Mouse (Mus musculus): ENCODE data around the gene Mttp. TPM values are rescaled to one million over a fixed set of nuclear protein-coding genes. Genes with fewer than 3 reads are reported as not detected.

The Mttp gene
- polyA plus RNA-seq, 1 experiment, result 6.2 TPM

DNA sequence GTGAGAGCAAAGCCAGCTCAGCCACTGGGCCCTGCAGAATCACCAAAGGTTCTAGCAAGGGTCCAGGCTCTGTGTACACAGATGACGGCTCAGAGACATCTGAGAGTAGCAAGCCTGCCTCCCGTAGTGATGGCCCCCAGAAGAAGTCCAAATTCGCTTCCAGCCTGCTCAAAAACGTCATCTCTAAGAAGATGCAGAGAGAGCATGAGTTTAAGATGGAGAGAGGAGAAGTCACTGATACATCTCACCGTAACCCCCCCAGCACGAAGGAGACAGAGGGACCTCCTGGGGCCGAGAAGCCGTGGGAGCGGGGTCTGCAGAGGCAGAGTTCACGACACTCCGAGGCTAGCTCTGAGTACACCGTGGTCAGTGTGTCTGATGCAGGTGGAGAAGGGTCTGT, 77.5 kb downstream of the Mttp start, which contains the start of gene Gm5105:
TSS of gene Gm5105 (minus strand) at position 101 of the 400 bp plus-strand sequence.
- TF ChIP-seq POLR2A (IDR thresholded peaks at IDR 0.05; ENCODE audit: insufficient read depth, low read length) (no peak), CTCF (IDR thresholded peaks at IDR 0.05; ENCODE audit: low read depth, low read length) (no peak), EP300 (IDR thresholded peaks at IDR 0.05; ENCODE audit: insufficient read depth, low read depth, low read length) (no peak)
- Histone ChIP-seq H3K4me3 (ENCODE audit: low read depth, low read length) (no peak within 1 kb of the TSS), H3K27ac (ENCODE audit: insufficient read depth, low read length) (no peak within 1 kb of the TSS), H3K36me3 (ENCODE audit: control insufficient read depth, insufficient read depth, low read length, poor library complexity, severe bottlenecking) (no peaks in the 10 kb centered on the region), H3K4me1 (ENCODE audit: control insufficient read depth, insufficient read depth, low read length) (no peaks in the 10 kb centered on the region), H3K27me3 (ENCODE audit: control insufficient read depth, insufficient read depth, low read length, poor library complexity, severe bottlenecking) (no peaks in the 10 kb centered on the region), H3K9me3 (replicated peaks; ENCODE audit: control insufficient read depth, insufficient read depth, low read length, poor library complexity, severe bottlenecking) (no peaks in the 10 kb centered on the region), H3K9ac (ENCODE audit: low read depth, poor library complexity, severe bottlenecking) (no peak within 1 kb of the TSS)

DNA sequence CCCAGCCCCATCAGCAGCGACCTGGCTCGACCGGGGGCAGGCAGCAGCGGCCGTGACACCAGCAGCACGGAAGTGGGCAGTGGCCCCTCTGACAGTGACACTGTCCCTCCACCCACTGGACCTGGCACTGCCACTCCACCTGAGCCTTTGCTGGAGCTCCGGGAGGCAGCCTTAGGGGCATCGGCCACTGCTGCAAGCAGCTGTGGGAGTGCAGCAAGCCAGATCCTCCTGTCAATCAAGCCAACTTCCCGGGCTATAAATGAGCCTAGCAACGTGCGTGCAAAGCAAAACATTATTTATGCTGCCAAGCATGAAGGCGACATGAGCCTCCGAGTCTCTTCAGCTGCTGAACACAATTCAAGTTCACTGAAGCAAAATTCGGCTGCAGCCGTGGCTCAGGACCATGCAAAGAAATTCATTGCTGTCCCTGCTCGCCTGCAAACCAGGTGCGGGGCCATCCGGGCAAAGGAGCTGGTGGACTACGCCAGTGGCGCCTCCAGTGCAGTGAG, 78.4 kb downstream of the Mttp start:
- H3K9me3 ChIP-seq (replicated peaks; ENCODE audit: control insufficient read depth, insufficient read depth, low read length, poor library complexity, severe bottlenecking), result no peaks in the 10 kb centered on the region
- no peak overlapping the region for H3K4me3 ChIP-seq (ENCODE audit: low read depth, low read length)
- no peak overlapping the region for H3K9ac ChIP-seq (ENCODE audit: low read depth, poor library complexity, severe bottlenecking)
- H3K36me3 ChIP-seq (ENCODE audit: control insufficient read depth, insufficient read depth, low read length, poor library complexity, severe bottlenecking), result no peaks in the 10 kb centered on the region
- TF ChIP-seq POLR2A (IDR thresholded peaks at IDR 0.05; ENCODE audit: insufficient read depth, low read length), result no peak
- no peaks in the 10 kb centered on the region for H3K4me1 ChIP-seq (ENCODE audit: control insufficient read depth, insufficient read depth, low read length)
- no peak overlapping the region for H3K27ac ChIP-seq (ENCODE audit: insufficient read depth, low read length)
- no peaks in the 10 kb centered on the region for H3K27me3 ChIP-seq (ENCODE audit: control insufficient read depth, insufficient read depth, low read length, poor library complexity, severe bottlenecking)

DNA sequence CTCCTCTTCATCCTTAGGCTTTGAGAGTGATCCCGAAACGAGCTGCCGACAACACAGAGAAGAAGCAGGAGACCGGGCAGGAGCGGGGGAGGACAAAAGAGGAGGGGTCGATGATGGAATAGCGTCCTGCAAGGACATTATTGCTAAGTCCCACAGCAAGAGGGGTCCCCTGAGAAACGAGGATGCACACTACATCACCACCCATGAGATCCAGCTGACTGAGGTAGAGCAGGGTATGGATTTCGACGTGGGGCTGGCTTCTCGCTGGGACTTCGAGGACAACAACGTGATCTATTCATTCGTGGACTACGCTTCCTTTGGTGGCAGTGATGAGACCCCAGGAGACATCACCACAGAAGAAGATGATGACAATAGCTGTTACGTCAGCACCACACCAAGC, 78.8 kb downstream of the Mttp start:
- no peak overlapping the region for H3K9ac ChIP-seq (ENCODE audit: low read depth, poor library complexity, severe bottlenecking)
- H3K4me3 ChIP-seq (ENCODE audit: low read depth, low read length), result no peak overlapping the region
- no peaks in the 10 kb centered on the region for H3K9me3 ChIP-seq (replicated peaks; ENCODE audit: control insufficient read depth, insufficient read depth, low read length, poor library complexity, severe bottlenecking)
- H3K36me3 ChIP-seq (ENCODE audit: control insufficient read depth, insufficient read depth, low read length, poor library complexity, severe bottlenecking), result no peaks in the 10 kb centered on the region
- no peaks in the 10 kb centered on the region for H3K27me3 ChIP-seq (ENCODE audit: control insufficient read depth, insufficient read depth, low read length, poor library complexity, severe bottlenecking)
- no peak overlapping the region for H3K27ac ChIP-seq (ENCODE audit: insufficient read depth, low read length)
- TF ChIP-seq EP300 (IDR thresholded peaks at IDR 0.05; ENCODE audit: insufficient read depth, low read depth, low read length), result no peak
- TF ChIP-seq CTCF (IDR thresholded peaks at IDR 0.05; ENCODE audit: low read depth, low read length), result no peak
- no peak for TF ChIP-seq POLR2A (IDR thresholded peaks at IDR 0.05; ENCODE audit: insufficient read depth, low read length)
- no peaks in the 10 kb centered on the region for H3K4me1 ChIP-seq (ENCODE audit: control insufficient read depth, insufficient read depth, low read length)

DNA sequence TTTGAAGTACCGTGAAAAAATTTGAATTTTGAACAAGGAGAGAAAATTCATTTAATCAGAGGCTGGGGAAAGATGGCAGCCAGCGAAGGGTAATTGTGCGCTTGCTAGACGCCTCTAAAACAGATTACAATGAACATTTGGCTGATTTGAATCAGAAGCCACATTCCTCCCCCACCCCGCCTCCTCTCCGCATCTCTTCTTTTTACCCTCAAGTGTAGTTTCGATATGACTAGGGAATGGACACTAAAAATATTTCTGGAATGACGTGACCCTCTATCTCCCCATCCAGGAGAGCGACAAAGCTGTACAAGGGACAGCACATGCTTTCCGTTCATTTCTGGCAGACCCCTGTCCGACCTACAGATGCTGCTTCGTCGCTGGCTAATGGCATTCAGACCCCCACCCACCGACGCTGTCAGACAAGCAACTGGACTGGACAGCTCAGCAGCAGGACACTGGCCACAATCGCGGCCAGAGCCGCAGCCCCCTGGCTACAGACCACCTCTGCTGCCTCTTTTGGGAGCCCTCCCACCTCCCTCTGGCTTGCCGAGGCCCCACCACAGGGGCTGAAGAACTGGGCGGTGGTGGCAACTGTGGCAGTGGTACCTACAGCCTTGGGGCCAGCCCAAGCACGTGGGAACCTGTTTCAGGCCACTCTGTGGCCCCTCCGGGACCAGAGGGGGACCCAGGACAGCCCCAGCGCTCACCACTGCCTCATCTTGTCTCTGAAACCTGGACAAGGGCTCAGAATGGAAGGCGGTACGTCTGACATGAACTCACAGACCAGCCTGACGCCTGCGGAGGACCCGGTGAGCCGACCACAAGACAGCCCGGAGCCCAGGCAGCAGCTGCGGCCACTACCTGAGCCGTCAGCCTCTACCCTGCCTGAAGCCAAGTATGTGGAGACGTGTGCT, 79.8 kb downstream of the Mttp start, which contains the start of gene 1110002E22Rik:
TSS of gene 1110002E22Rik (plus strand) at position 321 of the 914 bp plus-strand sequence.
- Histone ChIP-seq H3K9ac (ENCODE audit: low read depth, poor library complexity, severe bottlenecking) (no peak within 1 kb of the TSS), H3K27me3 (ENCODE audit: control insufficient read depth, insufficient read depth, low read length, poor library complexity, severe bottlenecking) (no peaks in the 10 kb centered on the region), H3K4me1 (ENCODE audit: control insufficient read depth, insufficient read depth, low read length) (no peaks in the 10 kb centered on the region), H3K27ac (ENCODE audit: insufficient read depth, low read length) (no peak within 1 kb of the TSS), H3K36me3 (ENCODE audit: control insufficient read depth, insufficient read depth, low read length, poor library complexity, severe bottlenecking) (no peaks in the 10 kb centered on the region), H3K9me3 (replicated peaks; ENCODE audit: control insufficient read depth, insufficient read depth, low read length, poor library complexity, severe bottlenecking) (no peaks in the 10 kb centered on the region), H3K4me3 (ENCODE audit: low read depth, low read length) (0 out of 2 replicates have a peak within 1 kb of the TSS, but pooled peaks have one; percentile 12)
- TF ChIP-seq CTCF (IDR thresholded peaks at IDR 0.05; ENCODE audit: low read depth, low read length) (no peak), EP300 (IDR thresholded peaks at IDR 0.05; ENCODE audit: insufficient read depth, low read depth, low read length) (no peak), POLR2A (IDR thresholded peaks at IDR 0.05; ENCODE audit: insufficient read depth, low read length) (no peak)

DNA sequence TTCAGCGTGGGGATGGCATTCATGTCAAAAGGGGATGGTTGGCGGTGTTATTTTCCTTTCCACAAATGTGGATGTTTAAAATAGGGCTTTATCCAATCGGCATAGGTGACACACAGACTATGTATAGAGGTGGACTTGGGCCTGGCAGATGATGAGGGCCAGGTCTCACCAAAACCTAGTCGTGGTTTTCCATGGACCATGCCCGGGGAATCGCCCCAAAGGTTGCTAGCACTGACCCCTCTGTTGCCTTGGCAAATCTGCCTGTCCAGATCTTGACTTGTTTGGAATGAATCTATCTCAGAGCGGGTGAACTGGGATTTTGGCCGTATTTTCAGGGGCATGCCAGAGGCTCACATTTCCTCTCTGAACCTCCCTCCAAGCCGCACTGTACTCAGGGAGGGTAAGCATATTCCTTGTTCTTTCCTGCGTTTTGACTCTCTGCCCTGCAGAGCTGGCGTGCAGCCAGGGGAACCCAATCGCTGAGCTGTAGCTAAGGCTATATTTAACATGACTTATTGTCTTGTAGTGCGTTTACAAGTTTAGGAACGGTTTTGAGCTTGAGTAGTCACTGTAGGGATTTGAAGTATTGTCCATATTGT, 80.9 kb downstream of the Mttp start:
- H3K9me3 ChIP-seq (replicated peaks; ENCODE audit: control insufficient read depth, insufficient read depth, low read length, poor library complexity, severe bottlenecking), result no peaks in the 10 kb centered on the region
- H3K27ac ChIP-seq (ENCODE audit: insufficient read depth, low read length), result no peak overlapping the region
- no peak overlapping the region for H3K4me3 ChIP-seq (ENCODE audit: low read depth, low read length)
- TF ChIP-seq CTCF (IDR thresholded peaks at IDR 0.05; ENCODE audit: low read depth, low read length), result no peak
- no peaks in the 10 kb centered on the region for H3K36me3 ChIP-seq (ENCODE audit: control insufficient read depth, insufficient read depth, low read length, poor library complexity, severe bottlenecking)
- no peaks in the 10 kb centered on the region for H3K27me3 ChIP-seq (ENCODE audit: control insufficient read depth, insufficient read depth, low read length, poor library complexity, severe bottlenecking)
- no peaks in the 10 kb centered on the region for H3K4me1 ChIP-seq (ENCODE audit: control insufficient read depth, insufficient read depth, low read length)
- H3K9ac ChIP-seq (ENCODE audit: low read depth, poor library complexity, severe bottlenecking), result no peak overlapping the region

DNA sequence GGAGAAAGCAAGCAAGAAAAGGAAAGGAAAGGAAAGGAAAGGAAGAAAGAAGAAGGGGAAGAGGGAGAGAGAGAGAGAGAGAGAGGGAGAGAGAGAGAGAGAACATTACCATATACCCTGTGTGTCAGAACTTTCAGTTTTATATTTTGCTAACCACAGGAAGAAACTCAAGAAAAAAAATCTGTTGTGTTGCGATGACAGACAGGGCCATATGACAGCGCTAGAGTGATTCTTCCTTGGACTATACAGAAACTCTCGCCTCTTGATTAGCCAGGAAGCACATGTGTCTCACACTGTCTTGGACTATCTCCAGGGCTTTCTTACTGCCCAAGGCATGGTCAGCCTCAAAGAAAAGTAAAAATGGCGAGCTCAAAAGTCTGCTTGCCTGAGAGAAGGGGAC, 82.1 kb downstream of the Mttp start:
- no peaks in the 10 kb centered on the region for H3K27me3 ChIP-seq (ENCODE audit: control insufficient read depth, insufficient read depth, low read length, poor library complexity, severe bottlenecking)
- no peaks in the 10 kb centered on the region for H3K4me1 ChIP-seq (ENCODE audit: control insufficient read depth, insufficient read depth, low read length)
- H3K9ac ChIP-seq (ENCODE audit: low read depth, poor library complexity, severe bottlenecking), result no peak overlapping the region
- no peaks in the 10 kb centered on the region for H3K9me3 ChIP-seq (replicated peaks; ENCODE audit: control insufficient read depth, insufficient read depth, low read length, poor library complexity, severe bottlenecking)
- no peak overlapping the region for H3K27ac ChIP-seq (ENCODE audit: insufficient read depth, low read length)
- H3K4me3 ChIP-seq (ENCODE audit: low read depth, low read length), result no peak overlapping the region
- no peaks in the 10 kb centered on the region for H3K36me3 ChIP-seq (ENCODE audit: control insufficient read depth, insufficient read depth, low read length, poor library complexity, severe bottlenecking)
- no peak for TF ChIP-seq CTCF (IDR thresholded peaks at IDR 0.05; ENCODE audit: low read depth, low read length)
- no peak for TF ChIP-seq EP300 (IDR thresholded peaks at IDR 0.05; ENCODE audit: insufficient read depth, low read depth, low read length)
